Mouse (Mus musculus) macrophage (primary cell): Measurements from ENCODE around the gene Car4. TPM values are rescaled to one million over a fixed set of nuclear protein-coding genes. Genes with fewer than 3 reads are reported as not detected.

Experiments used
- H3K27ac ChIP-seq: fragments of 350-480 bp; formaldehyde crosslinking; 2 replicates; pipeline ENCODE4 v1.9.0; 2021
- H3K36me3 ChIP-seq: fragments of 350-480 bp; formaldehyde crosslinking; 2 replicates; pipeline ENCODE4 v1.9.0; 2021; ENCODE audit errors: inconsistent target
- H3K4me3 ChIP-seq: fragments of 350-480 bp; formaldehyde crosslinking; 2 replicates; pipeline ENCODE4 v1.9.0; 2021; ENCODE audit errors: inconsistent target
- H3K79me2 ChIP-seq: fragments of 350-480 bp; formaldehyde crosslinking; 2 replicates; pipeline ENCODE4 v1.9.0; 2021; ENCODE audit errors: inconsistent target
- WGBS: methylation state at CpG from one replicate; pipeline ENCODE4 v1.1.7; 2026; ENCODE audit warnings: inconsistent platforms; ENCODE audit not compliant: missing documents; 5-methylcytosine and 5-hydroxymethylcytosine counted together
- polyA plus RNA-seq: library from polyadenylated mRNA; stranded (reverse); fragments of 250-400 nt; gene quantifications from 3 replicates; pipeline ENCODE4 v1.2.4, GENCODE M21; 2018; ENCODE audit warnings: inconsistent platforms

Car4 gene
- polyA plus RNA-seq, 1 experiment from 2014 or later, result not detected

GRCm38 (mm10) chr11:84966696-84967095 is 9.1 kb downstream of the Car4 start:
- WGBS, result 89% methylated on average over 4 of the region's 4 CpGs
- Histone ChIP-seq H3K36me3 (no peaks in the 10 kb centered on the region), H3K79me2 (no peaks in the 10 kb centered on the region), H3K27ac (no peak overlapping the region), H3K4me3 (no peak overlapping the region)

GRCm38 (mm10) chr11:84967113-84967512 is 9.5 kb downstream of the Car4 start:
- WGBS, result 76% methylated on average over 5 of the region's 5 CpGs
- Histone ChIP-seq H3K36me3 (no peaks in the 10 kb centered on the region), H3K79me2 (no peaks in the 10 kb centered on the region), H3K4me3 (no peak overlapping the region), H3K27ac (no peak overlapping the region)

DNA sequence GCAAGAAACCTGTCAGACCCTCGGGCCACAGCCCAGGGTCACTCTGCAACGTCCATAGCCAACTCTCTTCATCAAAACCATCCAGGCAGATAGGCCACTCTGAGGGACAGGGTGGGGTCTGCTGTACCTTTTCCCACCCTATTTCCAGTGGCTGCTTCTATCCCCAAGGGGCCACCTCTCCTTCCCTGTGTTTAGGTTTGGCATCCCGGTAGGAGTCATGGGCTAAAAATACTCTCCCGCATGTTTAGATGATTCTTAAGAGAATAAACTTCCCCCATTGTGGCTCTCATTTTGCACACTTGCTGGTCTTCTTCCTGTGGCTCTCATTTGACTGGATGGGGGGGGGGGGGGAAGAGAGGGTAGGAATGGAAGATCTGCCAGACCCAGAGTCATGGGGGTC is 10.7 kb downstream of the Car4 start:
- no peaks in the 10 kb centered on the region for H3K36me3 ChIP-seq
- no peak overlapping the region for H3K27ac ChIP-seq
- no peaks in the 10 kb centered on the region for H3K79me2 ChIP-seq
- WGBS, result 78% methylated on average over 4 of the region's 4 CpGs
- H3K4me3 ChIP-seq, result no peak overlapping the region

GRCm38 (mm10) chr11:84968775-84969174 is 11.2 kb downstream of the Car4 start:
- 89% methylated on average over 6 of the region's 6 CpGs for WGBS
- no peaks in the 10 kb centered on the region for H3K79me2 ChIP-seq
- no peaks in the 10 kb centered on the region for H3K36me3 ChIP-seq
- no peak overlapping the region for H3K27ac ChIP-seq
- H3K4me3 ChIP-seq, result no peak overlapping the region

- H3K36me3 ChIP-seq, result no peaks in the 10 kb centered on the region
- no peak overlapping the region for H3K4me3 ChIP-seq
- 70% methylated on average over 3 of the region's 3 CpGs for WGBS
- H3K79me2 ChIP-seq, result no peaks in the 10 kb centered on the region
- no peak overlapping the region for H3K27ac ChIP-seq
Measured at GRCm38 (mm10) chr11:84972067-84972466, 14.5 kb downstream of the Car4 start.

DNA sequence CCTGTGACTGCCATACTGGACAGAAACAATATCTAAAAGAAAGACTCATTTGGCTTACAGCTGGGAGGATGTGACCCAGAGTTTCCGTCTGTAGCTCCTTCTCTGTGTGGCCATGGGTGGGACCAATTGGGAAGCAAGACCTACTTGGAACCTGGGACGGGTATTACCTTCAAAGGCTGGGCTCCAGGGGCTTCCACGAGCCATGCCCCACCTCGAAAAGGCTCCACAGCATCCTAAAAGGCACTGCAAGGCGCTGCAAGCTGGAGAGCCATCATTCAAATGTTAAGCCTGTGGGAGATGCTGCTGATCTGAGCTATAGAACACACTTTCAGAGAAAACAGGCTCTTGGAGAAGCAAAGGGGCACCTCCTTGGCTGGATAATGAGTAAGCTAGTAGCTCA is 16.1 kb downstream of the Car4 start:
- 78% methylated on average over 5 of the region's 5 CpGs for WGBS
- Histone ChIP-seq H3K36me3 (no peaks in the 10 kb centered on the region), H3K27ac (no peak overlapping the region), H3K79me2 (no peaks in the 10 kb centered on the region), H3K4me3 (no peak overlapping the region)

DNA sequence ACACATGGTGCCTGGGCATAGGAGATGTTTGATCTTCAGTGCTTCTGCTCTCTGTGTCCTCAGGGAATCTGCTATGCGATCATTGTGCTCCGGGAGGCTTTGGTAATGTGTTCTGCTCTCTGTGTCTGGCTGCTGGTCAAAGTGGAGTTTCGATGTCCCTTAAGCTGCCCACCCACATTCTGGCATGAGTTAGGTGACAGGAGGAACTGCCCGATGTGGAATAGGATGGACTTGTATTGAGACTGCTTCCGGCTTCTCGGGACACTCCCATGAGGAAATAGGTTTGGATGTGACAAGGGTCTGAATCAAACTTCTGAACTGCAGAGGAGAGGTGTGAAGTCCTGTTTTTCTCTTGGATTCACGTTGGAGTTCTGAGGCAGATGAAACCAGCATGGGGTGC is 17.0 kb downstream of the Car4 start:
- Histone ChIP-seq H3K79me2 (no peaks in the 10 kb centered on the region), H3K27ac (no peak overlapping the region), H3K4me3 (no peak overlapping the region), H3K36me3 (no peaks in the 10 kb centered on the region)
- 83% methylated on average over 7 of the region's 7 CpGs for WGBS

- no peaks in the 10 kb centered on the region for H3K36me3 ChIP-seq
- no peaks in the 10 kb centered on the region for H3K79me2 ChIP-seq
- no peak overlapping the region for H3K27ac ChIP-seq
- H3K4me3 ChIP-seq, result no peak overlapping the region
- 87% methylated on average over 3 of the region's 3 CpGs for WGBS
Measured at GRCm38 (mm10) chr11:84976706-84977105, 19.1 kb downstream of the Car4 start.

GRCm38 (mm10) chr11:84977385-84977952 is 19.9 kb downstream of the Car4 start:
- 81% methylated on average over 3 of the region's 3 CpGs for whole genome bisulfite sequencing
- no peaks in the 10 kb centered on the region for H3K79me2 ChIP-seq
- H3K36me3 ChIP-seq, result no peaks in the 10 kb centered on the region
- no peak overlapping the region for H3K4me3 ChIP-seq
- no peak overlapping the region for H3K27ac ChIP-seq

DNA sequence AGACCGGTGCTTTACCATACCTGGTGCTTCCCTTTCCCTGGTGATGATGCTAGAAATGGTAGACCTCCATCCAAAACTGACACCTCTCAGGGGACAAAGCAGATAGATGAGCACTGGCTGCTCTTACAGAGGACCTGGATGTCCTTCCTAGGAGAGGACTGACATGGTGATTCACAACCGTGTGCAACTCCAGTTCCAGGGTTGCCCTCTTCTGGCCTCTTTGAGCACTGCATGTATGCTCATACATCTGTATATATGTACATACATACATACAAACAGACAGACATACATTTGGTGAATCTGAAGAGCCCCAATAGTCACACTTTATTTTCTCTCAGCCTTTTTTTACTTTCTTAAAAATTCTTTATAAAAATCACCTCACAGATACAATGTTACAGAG is 20.5 kb downstream of the Car4 start:
- Histone ChIP-seq H3K27ac (no peak overlapping the region), H3K4me3 (no peak overlapping the region), H3K79me2 (no peaks in the 10 kb centered on the region), H3K36me3 (no peaks in the 10 kb centered on the region)
- 68% methylated on average over 2 of the region's 2 CpGs for WGBS

DNA sequence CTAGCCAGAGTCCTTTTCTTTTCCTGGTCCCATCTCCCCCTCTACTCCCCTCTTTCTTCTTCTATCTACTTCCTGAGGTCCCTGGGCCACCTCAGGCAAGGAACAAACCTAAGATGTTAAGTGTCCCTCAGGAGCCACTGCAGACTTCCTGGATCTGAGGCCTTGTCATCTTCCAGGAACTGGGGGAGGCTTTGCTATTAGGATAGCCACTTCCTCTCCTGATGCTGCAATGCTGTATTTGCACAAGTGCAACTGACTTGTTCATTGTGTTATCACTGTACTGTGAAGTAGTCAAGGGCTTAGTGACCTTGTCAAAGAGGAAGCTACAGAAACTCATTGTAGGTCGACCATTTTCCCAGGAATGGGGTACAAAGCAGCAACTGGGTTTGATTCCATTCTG is 21.8 kb downstream of the Car4 start:
- Histone ChIP-seq H3K27ac (no peak overlapping the region), H3K36me3 (no peaks in the 10 kb centered on the region), H3K4me3 (no peak overlapping the region), H3K79me2 (no peaks in the 10 kb centered on the region)
- WGBS, result 11% methylated on average over 1 of the region's 1 CpGs

DNA sequence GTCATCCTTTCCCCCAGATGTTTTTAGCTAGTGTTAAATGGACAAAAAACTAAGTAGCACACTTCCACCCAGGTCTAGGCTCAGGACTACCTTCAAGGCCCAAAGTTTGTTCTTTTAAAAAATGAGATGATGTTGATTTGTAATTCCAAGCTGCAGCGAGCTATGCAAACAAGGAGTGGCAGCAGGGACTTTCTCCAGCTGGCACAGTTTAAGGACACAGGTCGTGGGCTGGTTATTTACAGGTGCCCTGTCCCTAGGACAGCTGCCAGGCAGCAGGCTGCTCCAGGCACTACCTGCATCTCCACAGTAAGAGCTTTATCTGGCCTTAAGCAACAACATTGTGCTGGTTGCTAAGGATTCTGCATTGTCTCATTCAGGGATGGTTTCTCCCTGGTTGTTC is 23.1 kb downstream of the Car4 start:
- 86% methylated on average over 2 of the region's 2 CpGs for WGBS
- Histone ChIP-seq H3K36me3 (peaks cover 8% of the 10 kb centered on the region; the same call in 1 of the 2 replicates), H3K4me3 (no peak overlapping the region), H3K27ac (no peak overlapping the region), H3K79me2 (no peaks in the 10 kb centered on the region)

DNA sequence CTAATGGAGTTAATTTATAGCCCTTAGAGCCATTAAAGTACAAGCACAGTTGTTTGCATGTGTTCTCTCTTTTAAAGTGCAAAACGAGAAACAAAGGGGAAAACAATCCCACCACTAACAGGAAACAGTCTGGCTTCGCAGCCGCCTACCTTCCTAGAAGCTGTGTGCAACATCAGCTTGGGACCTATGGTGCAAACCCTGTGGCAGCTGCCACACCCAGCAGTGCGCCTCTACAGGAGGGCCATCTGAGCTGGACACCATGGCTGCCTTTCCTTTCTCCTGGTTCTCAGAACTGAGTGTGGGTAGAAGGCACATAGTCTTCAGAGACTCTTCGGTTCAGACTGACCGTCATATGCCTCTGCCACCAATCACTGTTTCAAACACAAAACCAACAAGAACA is 27.8 kb downstream of the Car4 start:
- no peak overlapping the region for H3K27ac ChIP-seq
- 88% methylated on average over 6 of the region's 6 CpGs for WGBS

GRCm38 (mm10) chr11:84988341-84988919 is 30.8 kb downstream of the Car4 start:
- Histone ChIP-seq H3K27ac (no peak overlapping the region), H3K4me3 (no peak overlapping the region), H3K79me2 (no peaks in the 10 kb centered on the region), H3K36me3 (peaks cover 49% of the 10 kb centered on the region)
- 96% methylated on average over 3 of the region's 3 CpGs for WGBS

More for the DNA sequence above, 27.8 kb downstream of the Car4 start:
- Histone ChIP-seq H3K36me3 (peaks cover 36% of the 10 kb centered on the region), H3K79me2 (no peaks in the 10 kb centered on the region), H3K4me3 (no peak overlapping the region)

GRCm38 (mm10) chr11:84992996-84993395 is 35.4 kb downstream of the Car4 start:
- H3K27ac ChIP-seq, result no peak overlapping the region
- 100% methylated on average over 1 of the region's 1 CpGs for WGBS
- H3K36me3 ChIP-seq, result peaks cover 32% of the 10 kb centered on the region; the same call in 1 of the 2 replicates
- no peaks in the 10 kb centered on the region for H3K79me2 ChIP-seq
- H3K4me3 ChIP-seq, result no peak overlapping the region

DNA sequence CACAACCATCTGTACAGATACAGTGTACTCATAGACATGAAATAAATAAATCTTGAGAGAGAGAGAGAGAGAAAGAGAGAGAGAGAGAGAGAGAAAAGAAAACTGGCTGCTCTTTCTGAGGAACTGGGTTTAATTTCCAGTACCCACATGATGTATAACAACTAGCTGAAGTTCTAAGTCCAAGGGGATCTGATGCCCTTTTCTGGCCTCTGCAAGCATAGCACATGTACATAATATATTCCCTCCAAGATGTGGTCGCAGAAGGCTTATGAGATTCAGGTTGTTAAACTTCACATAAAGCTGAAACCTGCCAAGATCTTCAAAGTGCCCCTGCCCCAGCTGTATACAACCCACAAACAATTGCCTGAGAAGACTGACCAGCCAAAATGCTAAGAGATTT is 37.7 kb downstream of the Car4 start:
- Histone ChIP-seq H3K27ac (no peak overlapping the region), H3K79me2 (no peaks in the 10 kb centered on the region), H3K36me3 (peaks cover 19% of the 10 kb centered on the region; the same call in 1 of the 2 replicates), H3K4me3 (no peak overlapping the region)
- 100% methylated on average over 1 of the region's 1 CpGs for WGBS
